Mouse (Mus musculus): Measurements from ENCODE around the gene Tmem98.

Tmem98 gene

DNA sequence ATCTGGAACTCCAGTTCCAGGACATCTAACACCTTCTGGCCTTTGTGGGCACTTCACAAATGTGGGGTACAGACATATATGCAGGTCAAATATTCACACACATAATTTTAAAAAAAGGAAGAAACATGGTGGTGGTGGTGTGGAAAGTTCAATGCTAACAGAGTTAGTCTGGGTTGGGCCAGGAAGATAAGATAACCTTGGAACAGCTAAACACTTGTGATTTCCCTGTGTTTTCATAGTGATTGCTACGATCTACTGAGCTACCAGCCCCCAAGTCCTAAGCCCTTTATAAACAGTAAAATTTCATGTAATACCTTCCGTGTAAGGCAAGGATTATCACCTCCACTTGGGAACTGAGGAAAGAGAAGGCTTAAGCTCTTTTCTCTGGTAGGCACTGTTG lies 46.9 kb downstream of the Tmem98 start:
- no peak for DNase-seq

DNA sequence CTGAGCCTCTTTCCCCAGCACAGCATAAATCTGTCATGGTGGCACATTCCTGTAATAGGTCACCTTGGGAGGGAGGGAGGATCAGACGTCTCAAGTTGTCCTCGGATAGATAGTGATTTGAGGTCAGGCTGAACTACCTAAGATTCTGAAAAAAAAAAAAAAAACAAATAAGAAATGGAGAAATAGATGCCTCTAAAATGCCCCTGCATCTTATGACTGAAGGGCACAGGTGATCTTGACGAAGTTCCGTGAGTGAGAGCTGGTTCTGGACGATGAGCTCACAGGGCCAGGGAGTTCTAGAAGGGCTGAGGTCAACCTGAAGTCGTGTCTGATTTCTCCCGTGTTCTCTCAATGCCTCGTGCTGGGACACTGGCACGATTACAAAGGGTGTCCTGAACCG lies 48.1 kb downstream of the Tmem98 start, which contains the start of gene Spaca3:
Gene Spaca3 (plus strand): TSS at position 301 of the 400 bp plus-strand sequence.
- no peak for DNase-seq

GRCm38 (mm10) chr11:80862941-80863340 lies 53.0 kb downstream of the Tmem98 start:
- no peak for DNase-seq

- no peak for DNase-seq
These were observed 58.1 kb downstream of the Tmem98 start for GRCm38 (mm10) chr11:80868039-80868438.
